Mouse (Mus musculus) MEL (cell line): Measurements from ENCODE around the gene Deup1. TPM values are rescaled to one million over a fixed set of nuclear protein-coding genes. Genes with fewer than 3 reads are reported as not detected.
"Not testable (repeated sequence)": the region's sequence is repeated elsewhere in the genome, so short reads cannot be mapped to it uniquely, and the experiment has no call there.

ENCODE experiments used
- DNase-seq: peaks from one replicate; pipeline ENCODE4 v3.0.0; 2011; ENCODE audit warnings: low read depth, low spot score
- H3K27ac ChIP-seq: 2 replicates; pipeline ENCODE4 v1.5.1; 2012; ENCODE audit warnings: low read depth, mild to moderate bottlenecking, control low read depth, low read length, moderate library complexity; ENCODE audit not compliant: control insufficient read depth
- H3K27me3 ChIP-seq, 2 experiments: fragments of 150-350 bp in 1 of 2; sonication (generic) in 1 of 2; 2 replicates each; pipeline ENCODE4 v1.6.1; 2012; ENCODE audit warnings: low read length in 2 of 2, mild to moderate bottlenecking in 2 of 2, improper control_type of control experiment in 1 of 2, moderate library complexity in 1 of 2; ENCODE audit not compliant: insufficient read depth in 2 of 2, control insufficient read depth in 1 of 2
- H3K36me3 ChIP-seq, 2 experiments: 2 replicates each; pipeline ENCODE4 v1.6.1; 2012 to 2014; ENCODE audit warnings: low read length in 2 of 2, improper control_type of control experiment in 1 of 2, inconsistent platforms in 1 of 2, mild to moderate bottlenecking in 1 of 2; ENCODE audit not compliant: insufficient read depth in 2 of 2, control insufficient read depth in 1 of 2
- H3K4me1 ChIP-seq, 2 experiments: fragments of 150-350 bp in 1 of 2; sonication (generic) in 1 of 2; 2 replicates each; pipeline ENCODE4 v1.6.1; 2012; ENCODE audit warnings: low read length in 2 of 2, improper control_type of control experiment in 1 of 2, mild to moderate bottlenecking in 1 of 2; ENCODE audit not compliant: insufficient read depth in 2 of 2, control insufficient read depth in 1 of 2
- H3K4me3 ChIP-seq, 2 experiments: fragments of 150-350 bp in 1 of 2; sonication (generic) in 1 of 2; 2 replicates each; pipeline ENCODE4 v1.5.1; 2012; ENCODE audit warnings: low read depth in 2 of 2, low read length in 2 of 2, mild to moderate bottlenecking in 2 of 2, moderate library complexity in 2 of 2, control low read depth in 1 of 2, improper control_type of control experiment in 1 of 2; ENCODE audit not compliant: control insufficient read depth in 1 of 2, insufficient read depth in 1 of 2
- H3K79me2 ChIP-seq: 2 replicates; pipeline ENCODE4 v1.6.1; 2012; ENCODE audit warnings: mild to moderate bottlenecking, low read length, moderate library complexity; ENCODE audit not compliant: control insufficient read depth, poor library complexity, insufficient read depth
- H3K9ac ChIP-seq: 2 replicates; pipeline ENCODE4 v1.6.1; 2012; ENCODE audit warnings: low read depth, mild to moderate bottlenecking, control low read depth, low read length, moderate library complexity; ENCODE audit not compliant: control insufficient read depth, poor library complexity, severe bottlenecking
- H3K9me3 ChIP-seq: fragments of 150-350 bp; sonication (generic); replicated peaks from 2 replicates; pipeline ENCODE4 v1.6.1; 2012; ENCODE audit warnings: mild to moderate bottlenecking, low read length, improper control_type of control experiment, moderate library complexity; ENCODE audit not compliant: insufficient read depth
- BHLHE40 ChIP-seq: IDR thresholded peaks from 2 replicates; pipeline ENCODE4 v1.6.1; 2012; ENCODE audit warnings: low read depth, mild to moderate bottlenecking, inconsistent platforms, low read length, improper control_type of control experiment, borderline replicate concordance
- E2F4 ChIP-seq: IDR thresholded peaks from 2 replicates; pipeline ENCODE4 v1.6.1; 2011; ENCODE audit warnings: low read depth, low read length, improper control_type of control experiment, borderline replicate concordance
- ETS1 ChIP-seq: IDR thresholded peaks from 2 replicates; pipeline ENCODE4 v1.6.1; 2012; ENCODE audit warnings: low read depth, mild to moderate bottlenecking, inconsistent platforms, low read length, improper control_type of control experiment, moderate library complexity
- GABPA ChIP-seq: IDR thresholded peaks from 2 replicates; pipeline ENCODE4 v1.6.1; 2012; ENCODE audit warnings: low read depth, mild to moderate bottlenecking, inconsistent platforms, low read length, improper control_type of control experiment, moderate library complexity
- GATA1 ChIP-seq: IDR thresholded peaks from 2 replicates; pipeline ENCODE4 v1.6.1; 2011; ENCODE audit warnings: low read depth, low read length, improper control_type of control experiment
- JUND ChIP-seq: IDR thresholded peaks from 2 replicates; pipeline ENCODE4 v1.6.1; 2011; ENCODE audit warnings: low read depth, mild to moderate bottlenecking, improper control_type of control experiment, low read length
- KAT2A ChIP-seq: conservative IDR thresholded peaks from 2 replicates; pipeline ENCODE4 v1.6.1; 2012; ENCODE audit warnings: low read depth, low read length, improper control_type of control experiment, inconsistent platforms
- MAFK ChIP-seq: IDR thresholded peaks from 2 replicates; pipeline ENCODE4 v1.6.1; 2011; ENCODE audit warnings: low read depth, mild to moderate bottlenecking, low read length, improper control_type of control experiment, borderline replicate concordance
- MAX ChIP-seq: IDR thresholded peaks from 2 replicates; pipeline ENCODE4 v1.6.1; 2011; ENCODE audit warnings: low read length, improper control_type of control experiment
- MEF2A ChIP-seq: IDR thresholded peaks from 2 replicates; pipeline ENCODE4 v1.6.1; 2014; ENCODE audit warnings: low read depth, mild to moderate bottlenecking, inconsistent platforms, low read length, improper control_type of control experiment; ENCODE audit not compliant: poor library complexity, insufficient replicate concordance, severe bottlenecking; ENCODE audit errors: extremely low read depth
- MXI1 ChIP-seq: IDR thresholded peaks from 2 replicates; pipeline ENCODE4 v1.6.1; 2011; ENCODE audit warnings: mild to moderate bottlenecking, low read depth, low read length, improper control_type of control experiment
- MYB ChIP-seq: IDR thresholded peaks from 2 replicates; pipeline ENCODE4 v1.6.1; 2011; ENCODE audit warnings: mild to moderate bottlenecking, low read depth, low read length, improper control_type of control experiment
- MYC ChIP-seq: IDR thresholded peaks from 2 replicates; pipeline ENCODE4 v1.6.1; 2011; ENCODE audit warnings: low read depth, mild to moderate bottlenecking, low read length, improper control_type of control experiment, moderate library complexity
- NELFE ChIP-seq: IDR thresholded peaks from 2 replicates; pipeline ENCODE4 v1.6.1; 2011; ENCODE audit warnings: low read depth, low read length, improper control_type of control experiment
- NRF1 ChIP-seq: IDR thresholded peaks from 2 replicates; pipeline ENCODE4 v1.6.1; 2014; ENCODE audit warnings: low read depth, mild to moderate bottlenecking, inconsistent platforms, low read length, improper control_type of control experiment, moderate library complexity; ENCODE audit not compliant: poor library complexity, insufficient read depth, severe bottlenecking
- POLR2A ChIP-seq, 2 experiments: IDR thresholded peaks; 2 replicates each; pipeline ENCODE4 v1.6.1; 2011 to 2012; ENCODE audit warnings: low read length in 2 of 2, mild to moderate bottlenecking in 2 of 2, control low read depth in 1 of 2, improper control_type of control experiment in 1 of 2, low read depth in 1 of 2, moderate library complexity in 1 of 2; ENCODE audit not compliant: control insufficient read depth in 1 of 2, insufficient read depth in 1 of 2, poor library complexity in 1 of 2
- POLR2AphosphoS5 ChIP-seq: IDR thresholded peaks from 2 replicates; pipeline ENCODE4 v1.6.1; 2012; ENCODE audit warnings: low read depth, borderline replicate concordance, mild to moderate bottlenecking, inconsistent platforms, low read length, moderate library complexity, mixed read lengths
- RAD21 ChIP-seq: IDR thresholded peaks from 2 replicates; pipeline ENCODE4 v1.6.1; 2011; ENCODE audit warnings: mild to moderate bottlenecking, low read depth, low read length, improper control_type of control experiment
- RCOR1 ChIP-seq: IDR thresholded peaks from 2 replicates; pipeline ENCODE4 v1.6.1; 2012; ENCODE audit warnings: low read depth, mild to moderate bottlenecking, inconsistent platforms, low read length, improper control_type of control experiment
- SIN3A ChIP-seq: IDR thresholded peaks from 2 replicates; pipeline ENCODE4 v1.6.1; 2012; ENCODE audit warnings: low read length, improper control_type of control experiment, inconsistent platforms
- TCF12 ChIP-seq: IDR thresholded peaks from 2 replicates; pipeline ENCODE4 v1.6.1; 2014; ENCODE audit warnings: low read depth, mild to moderate bottlenecking, inconsistent platforms, low read length, improper control_type of control experiment, moderate library complexity
- UBTF ChIP-seq: IDR thresholded peaks from 2 replicates; pipeline ENCODE4 v1.6.1; 2012; ENCODE audit warnings: low read depth, mild to moderate bottlenecking, inconsistent platforms, low read length, improper control_type of control experiment, moderate library complexity, borderline replicate concordance; ENCODE audit not compliant: insufficient read depth
- USF2 ChIP-seq, 2 experiments: IDR thresholded peaks; 2 replicates each; pipeline ENCODE4 v1.6.1; 2011 to 2012; ENCODE audit warnings: improper control_type of control experiment in 2 of 2, low read length in 2 of 2, borderline replicate concordance in 1 of 2, inconsistent platforms in 1 of 2, low read depth in 1 of 2, mild to moderate bottlenecking in 1 of 2; ENCODE audit not compliant: insufficient read depth in 1 of 2
- ZC3H11A ChIP-seq: IDR thresholded peaks from 2 replicates; pipeline ENCODE4 v1.6.1; 2012; ENCODE audit warnings: low read depth, mild to moderate bottlenecking, inconsistent platforms, low read length, improper control_type of control experiment
- polyA plus RNA-seq, 2 experiments: library from polyadenylated mRNA; stranded (reverse) in 1 of 2; unstranded in 1 of 2; fragments of >175 nt in 1 of 2; fragments of >200 nt in 1 of 2; gene quantifications; 2 replicates each; pipeline versions ENCODE4 v1.2.1 to v1.2.4; 2012; ENCODE audit warnings: low replicate concordance in 2 of 2, low read depth in 1 of 2; ENCODE audit not compliant: insufficient read length in 2 of 2, insufficient read depth in 1 of 2, missing spikeins in 1 of 2
- total RNA-seq: library from RNA; depleted of rRNA; stranded (reverse); fragments of 300-350 nt; gene quantifications from 2 replicates; pipeline ENCODE4 v1.2.3, GENCODE M21; 2012

Gene Deup1
- total and polyA plus RNA-seq, 3 experiments = not detected

GRCm38 (mm10) chr9:15553322-15553721 is 74.4 kb downstream of the Deup1 start:
- Histone ChIP-seq H3K36me3 (no peaks in the 10 kb centered on the region), H3K79me2 (no peaks in the 10 kb centered on the region), H3K27ac (no peak overlapping the region), H3K27me3 (no peaks in the 10 kb centered on the region), H3K9ac (no peak overlapping the region), H3K4me1 (no peaks in the 10 kb centered on the region), H3K9me3 (no peaks in the 10 kb centered on the region), H3K4me3 (no peak overlapping the region)
- DNase-seq = no peak
- TF ChIP-seq POLR2A (IDR thresholded peaks at IDR 0.05; ENCODE audit: control insufficient read depth in 1 of 2, insufficient read depth in 1 of 2, low read depth in 1 of 2, low read length in 2 of 2, poor library complexity in 1 of 2) (no peak), E2F4 (no peak), JUND (no peak), MAFK (no peak), ETS1 (no peak), RAD21 (no peak), TCF12 (no peak), USF2 (IDR thresholded peaks at IDR 0.05; ENCODE audit: borderline replicate concordance in 1 of 2, insufficient read depth in 1 of 2, low read depth in 1 of 2, low read length in 2 of 2) (no peak), POLR2AphosphoS5 (no peak), MEF2A (no peak)

GRCm38 (mm10) chr9:15551933-15552851 is 75.5 kb downstream of the Deup1 start:
- no peak overlapping the region for H3K9ac ChIP-seq
- H3K4me3 ChIP-seq = no peak overlapping the region
- H3K9me3 ChIP-seq = no peaks in the 10 kb centered on the region
- no peaks in the 10 kb centered on the region for H3K27me3 ChIP-seq
- no peak overlapping the region for H3K27ac ChIP-seq
- no peak for TF ChIP-seq MYC
- no peak for TF ChIP-seq BHLHE40
- no peak for TF ChIP-seq POLR2A (IDR thresholded peaks at IDR 0.05; ENCODE audit: control insufficient read depth in 1 of 2, insufficient read depth in 1 of 2, low read depth in 1 of 2, low read length in 2 of 2, poor library complexity in 1 of 2)
- TF ChIP-seq JUND = no peak
- TF ChIP-seq GATA1 = no peak
- no peak for TF ChIP-seq KAT2A
- no peak for TF ChIP-seq RAD21
- TF ChIP-seq GABPA = no peak
- no peak for TF ChIP-seq E2F4
- TF ChIP-seq MXI1 = no peak
- no peak for TF ChIP-seq MEF2A
- TF ChIP-seq MYB = no peak
- no peak for TF ChIP-seq MAFK
- TF ChIP-seq MAX = no peak
- no peak for TF ChIP-seq ZC3H11A
- TF ChIP-seq SIN3A = no peak
- no peak for TF ChIP-seq NRF1
- no peak for TF ChIP-seq UBTF
- no peak for TF ChIP-seq NELFE
- no peak for TF ChIP-seq RCOR1
- DNase-seq = no peak
- no peaks in the 10 kb centered on the region for H3K79me2 ChIP-seq
- no peaks in the 10 kb centered on the region for H3K4me1 ChIP-seq
- no peaks in the 10 kb centered on the region for H3K36me3 ChIP-seq

GRCm38 (mm10) chr9:15551073-15551472 is 76.7 kb downstream of the Deup1 start:
- not testable (repeated sequence) for H3K27ac ChIP-seq, H3K9ac ChIP-seq, H3K4me3 ChIP-seq, DNase-seq, H3K79me2 ChIP-seq, H3K27me3 ChIP-seq, H3K4me1 ChIP-seq, H3K9me3 ChIP-seq, H3K36me3 ChIP-seq
